Mouse (Mus musculus): ENCODE measurements around the gene Zfp82. TPM values are rescaled to one million over a fixed set of nuclear protein-coding genes. Genes with fewer than 3 reads are reported as not detected.
"Not testable (repeated sequence)": the region's sequence is repeated elsewhere in the genome, so short reads cannot be mapped to it uniquely, and the experiment has no call there.

Gene Zfp82
- total RNA-seq (2015) (0.83 and 0.91 TPM in 2 replicates), total RNA-seq (2017) (3.0 and 3.2 TPM in 2 replicates)

GRCm38 (mm10) chr7:30072146-30073028 lies at the start of gene Zfp82:
Gene Zfp82 (minus strand): TSS chr7:30072900.
- ATAC-seq (ENCODE audit: poor library complexity, severe bottlenecking): peak; percentile 94

- ATAC-seq (ENCODE audit: poor library complexity, severe bottlenecking): no peak
Measured at GRCm38 (mm10) chr7:30122188-30122530, 49.5 kb upstream of the Zfp82 start.

GRCm38 (mm10) chr7:30121308-30122187 lies 48.8 kb upstream of the Zfp82 start, which contains the start of gene Zfp382:
Gene Zfp382 (plus strand): TSS chr7:30121942.
- ATAC-seq (ENCODE audit: poor library complexity, severe bottlenecking): peak; percentile 98

GRCm38 (mm10) chr7:30117935-30118334 lies 45.2 kb upstream of the Zfp82 start:
- ATAC-seq (ENCODE audit: poor library complexity, severe bottlenecking): not testable (repeated sequence)

GRCm38 (mm10) chr7:30116076-30116475 lies 43.4 kb upstream of the Zfp82 start:
- ATAC-seq (ENCODE audit: poor library complexity, severe bottlenecking): no peak

GRCm38 (mm10) chr7:30099297-30099696 lies 26.6 kb upstream of the Zfp82 start:
- no peak for ATAC-seq (ENCODE audit: poor library complexity, severe bottlenecking)

GRCm38 (mm10) chr7:30095551-30096125 lies 22.9 kb upstream of the Zfp82 start:
- ATAC-seq (ENCODE audit: poor library complexity, severe bottlenecking): no peak

- ATAC-seq (ENCODE audit: poor library complexity, severe bottlenecking): peak; percentile 69
Measured at GRCm38 (mm10) chr7:30094646-30095429, 22.1 kb upstream of the Zfp82 start, which contains the start of gene Zfp260. Gene Zfp260 (plus strand): TSS chr7:30094777.

- ATAC-seq (ENCODE audit: poor library complexity, severe bottlenecking): no peak
Measured at GRCm38 (mm10) chr7:30093918-30094415, 21.3 kb upstream of the Zfp82 start.

GRCm38 (mm10) chr7:30092666-30093065 lies 20.0 kb upstream of the Zfp82 start:
- no peak for ATAC-seq (ENCODE audit: poor library complexity, severe bottlenecking)

GRCm38 (mm10) chr7:30090970-30091585 lies 18.4 kb upstream of the Zfp82 start:
- no peak for ATAC-seq (ENCODE audit: poor library complexity, severe bottlenecking)

GRCm38 (mm10) chr7:30090092-30090969 lies 17.6 kb upstream of the Zfp82 start, which contains the start of the genes Gm26920 and Zfp566:
Gene Gm26920 (minus strand): TSS chr7:30090410.
Gene Zfp566 (minus strand): TSS chr7:30090527.
- ATAC-seq (ENCODE audit: poor library complexity, severe bottlenecking): peak; percentile 87

- no peak for ATAC-seq (ENCODE audit: poor library complexity, severe bottlenecking)
Measured at GRCm38 (mm10) chr7:30089405-30089804, 16.7 kb upstream of the Zfp82 start.

GRCm38 (mm10) chr7:30086524-30086923 lies 13.8 kb upstream of the Zfp82 start:
- ATAC-seq (ENCODE audit: poor library complexity, severe bottlenecking): no peak

GRCm38 (mm10) chr7:30064622-30065021 lies 8.1 kb downstream of the Zfp82 start:
- no peak for ATAC-seq (ENCODE audit: poor library complexity, severe bottlenecking)

GRCm38 (mm10) chr7:30062478-30062877 lies 10.2 kb downstream of the Zfp82 start:
- ATAC-seq (ENCODE audit: poor library complexity, severe bottlenecking): peak; percentile 38; the same call in 1 of the 2 replicates

GRCm38 (mm10) chr7:30060341-30060740 lies 12.4 kb downstream of the Zfp82 start:
- no peak for ATAC-seq (ENCODE audit: poor library complexity, severe bottlenecking)

GRCm38 (mm10) chr7:30053591-30053990 lies 19.1 kb downstream of the Zfp82 start:
- ATAC-seq (ENCODE audit: poor library complexity, severe bottlenecking): no peak

Data from megakaryocyte, adult 5-6 weeks (primary cell).